Mouse (Mus musculus) testis, adult 2 months (tissue): ENCODE measurements around the gene Dexi.

Experiments
- CTCF ChIP-seq: fragments of 200-500 bp; IDR thresholded peaks from 2 replicates; pipeline ENCODE4 v1.5.1; 2012; ENCODE audit warnings: low read depth, mild to moderate bottlenecking, inconsistent platforms, low read length, moderate library complexity; ENCODE audit not compliant: control insufficient read depth, insufficient read depth, insufficient replicate concordance
- POLR2A ChIP-seq: fragments of 200-500 bp; IDR thresholded peaks from 2 replicates; pipeline ENCODE4 v1.6.1; 2012; ENCODE audit warnings: low read depth, mild to moderate bottlenecking, inconsistent platforms, low read length, moderate library complexity; ENCODE audit not compliant: control insufficient read depth

- TF ChIP-seq CTCF: no peak
- TF ChIP-seq POLR2A: no peak
Observed at GRCm38 (mm10) chr16:10570708-10571107, 27.9 kb upstream of the Dexi start.
